Mouse (Mus musculus): ENCODE measurements around the gene Rnf41. TPM values are rescaled to one million over a fixed set of nuclear protein-coding genes. Genes with fewer than 3 reads are reported as not detected.

Rnf41 gene
- polyA plus RNA-seq (2012; rRNA removed) (5.0 and 5.9 TPM in 2 replicates), polyA plus RNA-seq (2014; fragmentation: Nextera tagmentation; extraction: Ambion mirVana) (4.8 and 6.2 TPM in 2 replicates)

DNA sequence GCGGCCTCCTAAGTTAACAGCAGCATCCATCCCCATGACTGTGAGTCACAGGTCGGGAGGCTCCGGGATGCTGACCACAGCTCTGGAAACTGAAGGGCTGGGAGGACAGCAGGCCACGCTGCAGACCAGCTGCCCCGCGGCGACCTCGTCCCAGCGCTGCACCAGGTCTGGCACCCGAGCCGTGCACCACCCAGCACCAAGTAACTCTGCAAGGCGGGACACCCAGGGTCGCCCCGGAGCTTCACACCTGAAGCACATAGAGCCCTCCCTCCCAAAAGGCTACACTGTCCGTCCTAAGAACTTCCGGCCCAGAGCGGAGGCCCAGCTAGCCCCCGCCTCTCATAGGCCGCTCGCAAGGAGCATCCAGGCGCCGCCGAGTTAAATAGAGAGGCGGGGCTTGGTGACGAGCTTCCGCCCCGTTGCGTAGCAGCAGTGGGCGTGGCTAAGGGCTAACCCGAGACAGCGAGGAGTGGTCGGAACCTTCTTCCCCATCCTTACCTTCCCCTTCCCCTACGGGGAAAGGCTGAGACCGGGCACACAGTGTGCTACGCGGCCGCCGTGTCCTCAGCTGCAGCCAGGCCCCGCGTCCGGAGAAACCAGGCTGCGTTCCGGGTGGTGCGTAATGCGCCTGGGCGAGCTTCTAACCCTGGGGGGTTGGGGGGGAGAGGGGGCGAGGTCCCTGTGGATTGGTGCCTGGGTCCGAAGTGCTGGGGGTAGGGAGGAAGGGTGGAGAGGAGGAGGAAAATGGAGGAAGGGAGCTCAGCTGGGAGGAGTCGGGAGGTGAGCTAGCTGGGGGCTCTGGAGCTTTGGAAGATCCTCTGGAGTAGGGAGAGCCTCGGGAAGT, at the start of gene Rnf41, which contains the start of gene Nabp2:
Rnf41 (plus strand) TSS at position 447 of the 844 bp plus-strand sequence.
Nabp2 (minus strand) TSS at position 282 of the 844 bp plus-strand sequence.
- H3K4me2 ChIP-seq (ENCODE audit: low read depth) = peak within 1 kb of the TSS; percentile 86
- TF ChIP-seq CTCF (IDR thresholded peaks at IDR 0.05; ENCODE audit: low read depth) = no peak
- TF ChIP-seq EP300 (IDR thresholded peaks at IDR 0.05; ENCODE audit: low read depth) = no peak
- WGBS (ENCODE audit: insufficient replicate concordance) = under 1% methylated on average over 50 of the region's 50 CpGs
- H3K9me3 ChIP-seq (ENCODE audit: control insufficient read depth, low read length) = no peaks in the 10 kb centered on the region
- H3K4me1 ChIP-seq (replicated peaks; ENCODE audit: control insufficient read depth in 2 of 2, insufficient read depth in 2 of 2, low read length in 1 of 2) = peaks cover 8 to 24% of the 10 kb centered on the region in 2 experiments
- H3K27ac ChIP-seq = peak within 1 kb of the TSS; percentile 79
- peak within 1 kb of the TSS; percentile 77 for H3K9ac ChIP-seq (replicated peaks)
- H3K36me3 ChIP-seq (replicated peaks; ENCODE audit: control insufficient read depth, insufficient read depth, low read depth) = no peaks in the 10 kb centered on the region
- H3K27me3 ChIP-seq (ENCODE audit: control insufficient read depth, insufficient read depth, low read length) = no peaks in the 10 kb centered on the region
- DNase-seq (ENCODE audit: low read depth in 3 of 3, low spot score in 3 of 3) = peak; percentile 89 to 91 (median 90)
- H3K4me3 ChIP-seq (ENCODE audit: insufficient read depth in 1 of 2, low read depth in 2 of 2, low read length in 2 of 2) = peak within 1 kb of the TSS; percentile 79 to 93
- peak; percentile 76 for ATAC-seq (ENCODE audit: insufficient read depth)

DNA sequence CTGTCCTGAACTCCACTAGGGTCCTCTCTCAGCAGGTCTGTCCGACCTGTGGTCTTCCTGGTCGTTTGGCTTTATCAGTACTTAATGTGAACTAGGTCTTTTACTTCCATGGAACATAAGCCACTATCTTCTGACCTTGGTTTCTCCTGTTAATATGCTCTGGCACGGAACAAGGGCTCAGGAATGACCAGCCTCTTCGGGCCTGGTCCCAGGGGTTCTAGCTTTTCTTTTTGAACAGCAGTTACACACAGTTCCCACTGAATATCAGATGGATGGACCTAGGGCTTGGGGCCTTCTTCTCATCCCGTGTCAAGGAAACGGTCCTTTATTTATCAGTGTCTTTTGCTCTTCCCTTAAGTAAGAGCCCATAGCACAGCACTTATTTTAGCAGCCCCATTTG, 49.6 kb upstream of the Rnf41 start:
- ATAC-seq (ENCODE audit: insufficient read depth) = no peak
- H3K9ac ChIP-seq (replicated peaks) = no peak overlapping the region
- no peak overlapping the region for H3K27ac ChIP-seq
- no peak overlapping the region for H3K4me3 ChIP-seq (ENCODE audit: insufficient read depth in 1 of 2, low read depth in 2 of 2, low read length in 2 of 2)
- no peaks in the 10 kb centered on the region for H3K4me1 ChIP-seq (replicated peaks; ENCODE audit: control insufficient read depth in 2 of 2, insufficient read depth in 2 of 2, low read length in 1 of 2)
- H3K36me3 ChIP-seq (replicated peaks; ENCODE audit: control insufficient read depth, insufficient read depth, low read depth) = peaks cover 68% of the 10 kb centered on the region
- H3K4me2 ChIP-seq (ENCODE audit: low read depth) = no peak overlapping the region
- WGBS (ENCODE audit: insufficient replicate concordance) = 83% methylated on average over 6 of the region's 6 CpGs
- H3K9me3 ChIP-seq (ENCODE audit: control insufficient read depth, low read length) = no peaks in the 10 kb centered on the region
- H3K27me3 ChIP-seq (ENCODE audit: control insufficient read depth, insufficient read depth, low read length) = no peaks in the 10 kb centered on the region
- TF ChIP-seq CTCF (IDR thresholded peaks at IDR 0.05; ENCODE audit: low read depth) (no peak), EP300 (IDR thresholded peaks at IDR 0.05; ENCODE audit: low read depth) (no peak)
- no peak for DNase-seq (ENCODE audit: low read depth in 3 of 3, low spot score in 3 of 3)

DNA sequence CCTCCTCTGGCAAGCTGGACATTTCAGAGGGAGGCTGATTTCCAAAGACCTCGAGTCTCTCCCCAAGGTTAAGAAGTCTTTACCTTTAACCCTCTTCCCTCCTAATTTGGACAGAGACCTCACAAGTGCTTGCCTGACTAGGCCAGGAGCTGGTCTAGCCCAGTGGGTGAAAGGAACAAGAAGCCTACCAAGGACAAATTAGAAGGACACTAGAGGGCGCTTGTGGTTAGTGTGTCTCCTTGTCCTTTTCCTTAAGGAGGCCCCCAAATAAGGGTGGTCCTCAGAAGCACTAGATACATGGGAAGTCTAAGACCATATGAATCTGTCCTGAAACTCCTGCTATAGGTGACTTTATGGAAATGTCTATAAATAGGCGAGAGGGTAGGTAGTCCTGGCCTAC, 48.9 kb upstream of the Rnf41 start:
- no peaks in the 10 kb centered on the region for H3K9me3 ChIP-seq (ENCODE audit: control insufficient read depth, low read length)
- TF ChIP-seq CTCF (IDR thresholded peaks at IDR 0.05; ENCODE audit: low read depth) (peak; percentile 57; the same call in 1 of the 2 replicates), EP300 (IDR thresholded peaks at IDR 0.05; ENCODE audit: low read depth) (no peak)
- no peak overlapping the region for H3K9ac ChIP-seq (replicated peaks)
- H3K4me3 ChIP-seq (ENCODE audit: insufficient read depth in 1 of 2, low read depth in 2 of 2, low read length in 2 of 2) = no peak overlapping the region
- H3K36me3 ChIP-seq (replicated peaks; ENCODE audit: control insufficient read depth, insufficient read depth, low read depth) = peaks cover 64% of the 10 kb centered on the region
- H3K27ac ChIP-seq = no peak overlapping the region
- no peak overlapping the region for H3K4me2 ChIP-seq (ENCODE audit: low read depth)
- DNase-seq (ENCODE audit: low read depth in 3 of 3, low spot score in 3 of 3) (no peak), ATAC-seq (ENCODE audit: insufficient read depth) (no peak)
- 46% methylated on average over 3 of the region's 3 CpGs for WGBS (ENCODE audit: insufficient replicate concordance)
- no peaks in the 10 kb centered on the region for H3K27me3 ChIP-seq (ENCODE audit: control insufficient read depth, insufficient read depth, low read length)
- no peaks in the 10 kb centered on the region for H3K4me1 ChIP-seq (replicated peaks; ENCODE audit: control insufficient read depth in 2 of 2, insufficient read depth in 2 of 2, low read length in 1 of 2)

DNA sequence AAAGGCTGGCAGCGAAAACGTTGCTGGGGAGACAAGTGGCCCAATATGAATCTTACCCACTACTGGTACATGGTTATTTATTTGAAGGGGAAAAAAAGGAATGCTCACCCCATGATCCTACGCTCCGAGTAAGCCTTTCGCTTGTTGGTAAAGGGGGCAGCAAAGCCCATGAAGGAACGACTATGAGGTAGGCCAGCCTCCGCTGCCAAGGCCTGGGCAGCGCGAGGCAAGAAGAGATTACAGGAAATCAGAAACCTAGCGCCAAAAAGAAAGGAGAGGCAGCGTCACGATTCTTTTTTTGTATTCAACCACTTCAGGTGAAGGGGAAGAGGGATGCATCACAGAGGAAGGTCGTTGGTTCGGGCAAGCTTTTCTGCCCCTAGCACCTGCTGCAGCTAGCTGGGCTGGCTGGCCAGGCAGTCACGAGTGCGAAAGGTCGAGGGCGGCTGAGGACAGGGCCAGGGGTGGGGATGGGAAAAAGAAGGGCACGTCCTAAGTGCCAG, 43.5 kb upstream of the Rnf41 start:
- peak overlapping the region; percentile 88; the same call in 1 of the 2 replicates for H3K27ac ChIP-seq
- H3K4me3 ChIP-seq (ENCODE audit: insufficient read depth in 1 of 2, low read depth in 2 of 2, low read length in 2 of 2) = peak overlapping the region; percentile 80 to 85
- H3K9ac ChIP-seq (replicated peaks) = peak overlapping the region; percentile 88
- H3K4me2 ChIP-seq (ENCODE audit: low read depth) = peak overlapping the region; percentile 98
- H3K9me3 ChIP-seq (ENCODE audit: control insufficient read depth, low read length) = no peaks in the 10 kb centered on the region
- peaks cover 16% of the 10 kb centered on the region for H3K36me3 ChIP-seq (replicated peaks; ENCODE audit: control insufficient read depth, insufficient read depth, low read depth)
- WGBS (ENCODE audit: insufficient replicate concordance) = 22% methylated on average over 19 of the region's 19 CpGs
- DNase-seq (ENCODE audit: low read depth in 3 of 3, low spot score in 3 of 3) = no peak
- no peak for TF ChIP-seq EP300 (IDR thresholded peaks at IDR 0.05; ENCODE audit: low read depth)
- no peak for TF ChIP-seq CTCF (IDR thresholded peaks at IDR 0.05; ENCODE audit: low read depth)
- peaks cover 13 to 14% of the 10 kb centered on the region in 2 experiments for H3K4me1 ChIP-seq (replicated peaks; ENCODE audit: control insufficient read depth in 2 of 2, insufficient read depth in 2 of 2, low read length in 1 of 2)
- no peak for ATAC-seq (ENCODE audit: insufficient read depth)
- H3K27me3 ChIP-seq (ENCODE audit: control insufficient read depth, insufficient read depth, low read length) = no peaks in the 10 kb centered on the region
